Mouse (Mus musculus) layer of hippocampus, adult 18-20 months (tissue): ENCODE data around the gene Uck2. TPM values are rescaled to one million over a fixed set of nuclear protein-coding genes. Genes with fewer than 3 reads are reported as not detected.

Source experiments
- DNase-seq, 2 experiments: peaks; one replicate each; pipeline ENCODE4 v3.0.0; 2022; ENCODE audit warnings: low spot score in 2 of 2
- total RNA-seq, 2 experiments: library from RNA; stranded (reverse); gene quantifications; 2 replicates each; pipeline ENCODE4 v1.2.3; 2021

The Uck2 gene
- total RNA-seq, 2 experiments from 2014 or later = 28.4 to 35.9 TPM

- peak; percentile 83 for DNase-seq
These were observed 25.4 kb downstream of the Uck2 start for GRCm38 (mm10) chr1:167259702-167260101.

GRCm38 (mm10) chr1:167256724-167257302 lies 28.3 kb downstream of the Uck2 start:
- DNase-seq = no peak

GRCm38 (mm10) chr1:167253579-167253978 lies 31.5 kb downstream of the Uck2 start:
- DNase-seq = no peak

GRCm38 (mm10) chr1:167249881-167250280 lies 35.2 kb downstream of the Uck2 start:
- DNase-seq = no peak

- DNase-seq = peak; percentile 40 to 66
These were observed 35.9 kb downstream of the Uck2 start for GRCm38 (mm10) chr1:167249252-167249651.

GRCm38 (mm10) chr1:167247886-167248285 lies 37.2 kb downstream of the Uck2 start:
- peak in 1 of 2 experiments; percentile 30 for DNase-seq

GRCm38 (mm10) chr1:167246976-167247375 lies 38.1 kb downstream of the Uck2 start:
- no peak for DNase-seq

- DNase-seq = no peak
These were observed 38.8 kb downstream of the Uck2 start for GRCm38 (mm10) chr1:167246275-167246674.

GRCm38 (mm10) chr1:167245180-167245641 lies 39.9 kb downstream of the Uck2 start:
- DNase-seq = no peak

GRCm38 (mm10) chr1:167242191-167242681 lies 42.9 kb downstream of the Uck2 start:
- no peak for DNase-seq

GRCm38 (mm10) chr1:167241487-167241886 lies 43.6 kb downstream of the Uck2 start:
- DNase-seq = no peak

- DNase-seq = no peak
These were observed 44.8 kb downstream of the Uck2 start for GRCm38 (mm10) chr1:167240361-167240760.

GRCm38 (mm10) chr1:167239916-167240315 lies 45.2 kb downstream of the Uck2 start:
- DNase-seq = peak; percentile 50 to 77

- DNase-seq = no peak
These were observed 47.3 kb downstream of the Uck2 start for GRCm38 (mm10) chr1:167237798-167238197.

- no peak for DNase-seq
These were observed 48.3 kb downstream of the Uck2 start for GRCm38 (mm10) chr1:167236790-167237189.

GRCm38 (mm10) chr1:167234344-167234743 lies 50.8 kb downstream of the Uck2 start:
- DNase-seq = no peak

- DNase-seq = no peak
These were observed 52.2 kb downstream of the Uck2 start for GRCm38 (mm10) chr1:167232918-167233317.

GRCm38 (mm10) chr1:167231612-167232283 lies 53.4 kb downstream of the Uck2 start:
- DNase-seq = peak in 1 of 2 experiments; percentile 40

GRCm38 (mm10) chr1:167230930-167231611 lies 54.0 kb downstream of the Uck2 start:
- peak in 1 of 2 experiments; percentile 32 for DNase-seq

GRCm38 (mm10) chr1:167222382-167223010 lies 62.6 kb downstream of the Uck2 start:
- DNase-seq = no peak
